17 mouse cellular contexts compared by ENCODE assay signal in the genomic region with DNA sequence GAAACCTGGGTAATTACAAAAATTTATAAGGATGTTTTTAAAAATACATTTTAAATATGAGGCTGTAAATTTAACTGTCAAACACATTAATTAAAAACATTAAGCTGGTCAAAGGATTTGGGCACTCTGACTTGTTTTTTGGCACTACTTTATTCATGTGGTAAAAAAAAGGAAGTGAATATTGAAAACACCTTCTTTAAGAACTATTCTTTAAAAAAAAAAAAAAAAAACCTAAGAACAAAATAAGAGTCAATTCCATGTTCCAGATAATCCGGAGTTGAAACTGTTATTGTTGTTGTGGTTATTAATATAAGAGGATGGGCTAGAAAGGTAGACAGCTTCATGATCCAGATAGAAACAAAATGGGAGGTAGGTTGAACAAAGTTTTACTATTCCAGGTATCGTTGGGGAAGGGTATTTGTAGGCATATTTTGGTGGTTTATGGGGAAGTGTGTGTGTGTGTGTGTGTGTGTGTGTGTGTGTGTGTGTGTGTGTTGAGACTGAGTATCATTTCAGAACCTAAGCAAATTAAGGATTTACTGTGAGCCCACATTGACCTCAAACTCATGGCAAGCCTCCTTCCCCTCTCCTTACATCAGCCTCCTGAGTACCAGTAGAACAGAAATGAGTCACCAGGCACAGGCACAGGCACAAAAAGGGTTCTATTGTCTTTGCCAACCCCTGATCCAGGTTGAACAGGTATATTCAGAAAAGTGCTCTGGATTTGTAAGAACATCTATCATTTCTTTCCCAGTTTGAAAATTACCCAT.
"Had no signal": no experiment of that assay in that cellular context is flagged by ENCODE, and none has a peak within 500 bp of the region (broad histone marks: within the 10 kb centered on the region; RNA-seq: fewer than 3 reads in every experiment).

No protein-coding gene starts in this region.

- ATAC-seq: midbrain, embryonic 13.5 days; midbrain, embryonic 15.5 days had no signal

- H3K4me1 ChIP-seq: megakaryocyte, embryonic 14.5 days; midbrain, embryonic 13.5 days; midbrain, embryonic 15.5 days; neural tube, embryonic 12.5 days; stomach, embryonic 15.5 days had no signal

- H3K4me3 ChIP-seq: megakaryocyte, embryonic 14.5 days; midbrain, embryonic 13.5 days; midbrain, embryonic 15.5 days; neural tube, embryonic 12.5 days; stomach, embryonic 15.5 days had no signal

- H3K27me3 ChIP-seq: megakaryocyte, embryonic 14.5 days; midbrain, embryonic 13.5 days; midbrain, embryonic 15.5 days; neural tube, embryonic 12.5 days; stomach, embryonic 15.5 days had no signal

- DNase-seq: lung, adult 18-20 months; lung, embryonic 14.5 days; lung, postnatal 10 days; lung, postnatal 4 days; right cerebral cortex, postnatal 14 days; right cerebral cortex, postnatal 4 days; spleen, adult 18-20 months; thymus, adult 2 months; thymus, postnatal 25 days; thymus, postnatal 4 days had no signal

- H3K9ac ChIP-seq: lung, embryonic 14.5 days; midbrain, embryonic 13.5 days; midbrain, embryonic 15.5 days; neural tube, embryonic 12.5 days; stomach, embryonic 15.5 days had no signal

- H3K27ac ChIP-seq: midbrain, embryonic 13.5 days; midbrain, embryonic 15.5 days; neural tube, embryonic 12.5 days; stomach, embryonic 15.5 days; stomach, postnatal 0 days had no signal

- H3K36me3 ChIP-seq: midbrain, embryonic 13.5 days; midbrain, embryonic 15.5 days; neural tube, embryonic 12.5 days; stomach, embryonic 15.5 days had no signal

- H3K4me2 ChIP-seq: lung, embryonic 14.5 days; midbrain, embryonic 11.5 days; midbrain, embryonic 13.5 days; midbrain, embryonic 15.5 days; neural tube, embryonic 12.5 days; stomach, embryonic 15.5 days had no signal

- H3K9me3 ChIP-seq: megakaryocyte, embryonic 14.5 days; midbrain, embryonic 13.5 days; midbrain, embryonic 15.5 days; neural tube, embryonic 12.5 days; stomach, embryonic 15.5 days had no signal
